Mouse (Mus musculus) c-Kit-positive CD71-positive TER-119-positive erythroid progenitor cells, embryonic 14.5 days (primary cell): ENCODE results near the gene Ccser1.

Source experiments
- DNase-seq: peaks from one replicate; pipeline ENCODE4 v3.0.0-alpha.2; 2013; ENCODE audit warnings: low spot score

Ccser1 gene

DNA sequence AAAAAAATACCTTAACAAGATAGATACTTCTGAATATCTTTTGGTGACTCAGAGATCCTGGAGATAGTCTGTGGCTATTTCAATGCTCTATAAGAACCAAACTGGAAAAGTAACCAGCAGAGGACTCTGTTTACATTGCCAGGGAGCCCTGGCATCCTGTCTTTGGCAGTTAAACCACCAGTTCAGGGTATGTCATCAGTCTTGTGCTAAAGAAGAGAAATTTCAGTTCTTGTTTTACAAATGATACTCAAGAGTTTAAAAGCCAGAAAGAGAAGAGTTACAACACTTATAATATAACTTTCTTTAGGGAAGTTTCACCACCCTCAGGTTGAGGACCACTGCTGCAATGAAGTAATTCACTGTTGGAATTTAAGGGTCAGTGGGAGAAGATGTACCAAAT lies 258.0 kb downstream of the Ccser1 start:
- DNase-seq: no peak

DNA sequence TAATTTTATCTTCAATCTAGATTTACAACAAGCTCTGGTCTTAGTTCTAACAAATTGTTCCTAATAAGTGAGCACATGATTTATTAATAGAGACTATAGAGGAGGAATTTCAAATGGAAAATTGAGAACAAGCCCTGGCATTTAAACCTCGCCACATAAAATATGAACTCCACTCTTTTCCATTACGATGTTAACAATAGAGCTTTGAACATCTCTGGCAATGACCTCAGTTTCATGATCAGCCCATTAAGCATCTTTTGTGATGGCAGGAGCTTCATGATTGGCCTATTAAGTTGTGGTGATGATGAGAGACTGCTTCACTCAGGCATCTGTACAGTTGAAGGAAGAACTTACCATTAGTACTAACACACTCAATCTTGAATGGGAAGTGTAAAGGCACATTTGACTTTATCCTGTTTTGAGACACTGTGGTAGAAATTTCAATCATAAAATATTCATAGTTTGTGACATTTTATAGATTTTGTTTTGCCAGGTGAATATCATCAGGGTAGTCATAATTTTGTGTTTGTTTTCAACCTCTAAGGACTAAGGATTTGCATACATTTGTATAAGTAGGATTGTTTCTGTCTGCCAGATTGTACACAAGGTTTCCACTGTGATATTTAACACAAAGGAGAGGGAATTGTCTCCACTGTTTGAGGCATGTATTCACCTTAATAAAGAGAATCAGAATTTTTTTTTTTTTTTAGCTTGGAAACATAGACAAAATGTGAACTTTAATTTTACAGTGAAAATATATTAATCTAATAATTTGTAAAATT lies 291.4 kb downstream of the Ccser1 start:
- no peak for DNase-seq

DNA sequence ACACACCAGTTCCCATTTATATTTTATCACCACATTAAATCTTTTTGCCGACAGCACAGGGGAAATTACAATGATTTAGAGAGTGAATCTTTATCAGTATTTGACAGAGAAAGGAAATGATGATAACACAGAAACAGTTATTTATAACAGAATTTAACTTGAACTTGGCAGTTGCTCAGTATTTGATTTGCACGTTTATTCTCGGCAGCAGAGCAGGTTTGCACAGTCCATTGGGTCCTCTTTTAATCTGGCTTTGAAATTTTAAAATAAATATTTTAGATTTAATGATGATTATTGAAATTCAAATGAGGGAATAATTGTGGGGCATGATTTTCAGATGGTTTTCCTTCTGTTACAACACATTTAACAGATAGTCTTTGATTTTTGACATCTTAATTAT lies 305.2 kb downstream of the Ccser1 start:
- no peak for DNase-seq

DNA sequence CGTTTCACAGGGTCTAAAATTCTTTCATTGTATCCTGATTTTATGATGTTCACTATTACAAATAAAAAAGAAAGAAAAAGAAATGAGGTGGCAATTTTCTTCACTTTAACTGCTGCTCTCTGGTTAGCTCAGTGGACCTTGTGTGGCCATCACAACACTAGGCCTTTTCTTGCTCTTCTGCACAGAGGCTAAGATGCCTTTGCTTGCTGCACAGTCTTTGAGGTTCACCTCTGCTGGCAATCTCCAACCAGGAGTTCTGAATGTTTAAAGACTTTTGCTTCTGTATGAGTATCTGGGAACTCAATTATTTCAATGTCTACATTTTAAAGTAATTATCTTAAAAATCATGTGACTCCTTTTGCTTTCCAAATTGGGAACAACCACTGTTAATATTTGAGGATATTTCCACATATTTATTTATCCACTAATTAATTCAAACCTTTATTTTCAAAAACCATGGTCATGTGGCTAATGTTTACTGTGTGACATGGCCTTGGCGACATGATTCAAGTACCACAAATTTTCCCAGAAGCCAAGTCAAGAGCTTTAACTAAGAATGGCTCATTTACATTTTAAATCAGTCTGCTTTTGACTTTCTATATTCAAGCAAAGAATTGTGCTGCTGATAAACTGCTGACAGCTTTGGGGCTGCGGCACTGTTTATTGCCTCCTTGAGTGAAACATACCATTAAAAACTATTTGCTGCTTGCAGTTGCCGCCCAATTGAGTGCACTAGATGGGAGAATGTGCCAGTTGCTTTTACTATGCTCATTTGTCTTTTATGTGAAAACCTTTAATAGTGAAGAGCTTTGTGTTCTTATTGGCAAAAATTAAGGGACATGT lies 312.1 kb downstream of the Ccser1 start:
- DNase-seq: no peak

DNA sequence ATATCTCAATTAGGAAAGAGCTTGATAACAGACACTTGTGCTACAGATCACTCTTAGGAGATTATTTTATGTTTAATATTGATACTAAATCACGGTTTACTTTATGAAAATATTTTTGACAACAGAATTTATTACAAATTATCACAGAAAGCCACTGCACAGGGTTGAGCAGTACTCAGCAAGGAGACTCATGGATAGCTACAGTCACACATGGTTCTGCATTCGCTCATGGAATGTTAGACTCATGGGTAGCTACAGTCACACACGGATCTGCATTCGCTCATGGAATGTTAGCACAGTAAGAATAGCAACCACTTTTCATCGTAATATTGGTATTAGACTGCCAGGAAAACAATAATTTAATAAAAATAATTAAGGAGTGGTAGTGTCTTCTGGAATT lies 313.3 kb downstream of the Ccser1 start:
- no peak for DNase-seq

DNA sequence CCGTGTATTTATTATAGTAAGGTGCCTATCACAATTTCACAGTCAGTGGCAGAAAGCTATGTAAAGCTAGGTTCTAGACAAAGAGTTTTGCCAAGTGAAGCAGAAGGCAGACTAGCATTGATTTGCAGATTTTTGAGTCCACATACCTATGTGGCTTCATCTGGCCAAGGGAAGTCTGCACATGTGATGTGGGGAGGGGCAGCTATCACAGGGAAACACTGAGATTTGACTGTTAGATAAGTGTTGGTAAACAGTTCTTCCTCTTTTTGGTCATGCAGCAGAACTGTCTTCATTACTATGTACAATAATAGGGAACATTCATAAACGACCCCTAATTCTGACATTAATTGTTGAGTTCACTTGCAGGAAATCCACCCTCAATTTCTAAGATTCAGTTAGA lies 335.2 kb downstream of the Ccser1 start:
- DNase-seq: no peak

DNA sequence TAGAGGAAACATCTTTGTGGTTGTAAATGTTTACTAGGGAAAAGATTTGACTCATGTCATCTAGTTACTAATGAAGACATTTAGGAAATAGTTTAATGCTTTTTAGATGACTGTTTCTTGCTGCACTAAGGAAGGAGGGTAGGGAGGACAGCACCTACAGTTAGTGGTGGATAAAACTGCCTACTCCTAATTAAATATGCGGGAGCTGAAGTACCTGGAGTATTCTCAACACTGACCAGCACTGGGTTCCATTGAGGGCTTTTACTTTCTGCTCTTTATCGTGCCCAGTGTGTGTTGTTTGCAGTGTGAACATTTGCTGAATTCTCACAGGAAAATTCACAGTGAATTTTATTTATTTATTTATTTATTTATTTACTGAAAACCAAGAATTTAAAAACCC lies 341.5 kb downstream of the Ccser1 start:
- no peak for DNase-seq

DNA sequence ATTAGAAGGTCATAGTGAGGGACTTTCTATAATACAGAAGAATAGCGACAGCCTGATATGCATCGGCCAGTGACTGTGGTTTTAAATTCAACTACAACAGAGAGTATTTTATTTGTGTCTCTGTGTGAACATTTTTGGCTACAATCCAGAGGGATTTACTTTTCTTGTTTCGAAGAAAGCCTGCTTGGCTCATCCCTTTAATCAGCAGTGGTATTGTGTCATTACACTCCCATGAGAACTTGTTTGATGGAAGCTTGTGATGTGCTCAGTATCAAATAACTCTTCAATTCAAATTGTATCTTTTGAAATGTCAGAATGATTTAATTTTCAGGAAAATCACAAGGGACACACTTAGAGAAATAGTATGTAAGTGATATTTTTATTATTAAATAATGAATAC lies 342.0 kb downstream of the Ccser1 start:
- DNase-seq: no peak

DNA sequence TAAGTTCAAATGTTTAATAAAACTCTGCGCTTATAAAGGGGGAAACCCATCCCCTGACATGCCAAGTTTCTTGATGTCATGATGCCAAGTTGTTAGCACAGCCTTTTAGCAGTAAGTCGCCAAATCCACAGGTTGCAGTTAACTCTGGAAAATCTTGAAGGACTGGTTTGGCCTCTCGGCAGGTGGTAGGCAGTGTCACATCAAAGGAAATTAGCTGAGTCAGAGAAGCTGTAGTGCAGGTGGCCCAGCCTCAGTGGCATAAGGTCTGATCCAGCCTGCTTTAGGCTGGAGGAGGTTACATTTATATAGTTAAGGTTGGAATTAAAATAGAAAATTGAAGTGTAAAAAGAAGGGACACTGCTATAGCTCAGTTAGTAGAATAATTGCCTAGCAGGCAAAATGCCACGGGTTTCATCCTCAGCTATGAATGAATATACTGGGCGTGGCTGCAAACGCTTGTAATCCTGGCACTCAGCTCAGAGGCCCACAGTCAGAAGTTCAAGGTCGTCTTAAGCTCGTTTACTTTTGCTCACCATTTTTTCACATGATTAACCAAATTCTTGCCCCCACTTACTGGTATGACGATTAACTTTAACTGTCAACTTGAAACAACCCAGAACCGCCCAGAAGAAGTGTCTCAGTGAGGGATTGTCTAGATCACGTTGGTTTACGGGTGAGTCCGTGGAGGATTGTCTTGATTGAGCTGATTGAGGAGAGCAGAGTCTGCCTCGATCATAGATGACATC lies 343.8 kb downstream of the Ccser1 start:
- no peak for DNase-seq

DNA sequence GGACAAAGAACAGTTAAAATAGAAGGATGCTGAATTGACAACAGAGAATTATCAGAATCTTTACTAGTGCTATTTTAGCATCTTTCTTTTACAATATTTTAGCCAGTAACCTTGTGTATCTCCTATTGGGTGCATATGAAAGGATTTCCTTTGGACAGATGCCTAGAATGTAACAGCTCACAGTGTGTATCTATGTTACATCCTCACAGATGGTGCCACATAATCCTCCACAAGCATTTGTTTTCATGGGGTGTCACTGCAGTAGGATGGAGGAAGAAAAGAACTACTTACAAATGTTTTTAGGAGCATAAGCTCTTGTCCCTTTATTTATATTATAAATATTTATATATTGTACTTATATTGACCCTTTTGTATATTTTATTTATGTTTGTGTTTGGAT lies 360.6 kb downstream of the Ccser1 start:
- DNase-seq: no peak

DNA sequence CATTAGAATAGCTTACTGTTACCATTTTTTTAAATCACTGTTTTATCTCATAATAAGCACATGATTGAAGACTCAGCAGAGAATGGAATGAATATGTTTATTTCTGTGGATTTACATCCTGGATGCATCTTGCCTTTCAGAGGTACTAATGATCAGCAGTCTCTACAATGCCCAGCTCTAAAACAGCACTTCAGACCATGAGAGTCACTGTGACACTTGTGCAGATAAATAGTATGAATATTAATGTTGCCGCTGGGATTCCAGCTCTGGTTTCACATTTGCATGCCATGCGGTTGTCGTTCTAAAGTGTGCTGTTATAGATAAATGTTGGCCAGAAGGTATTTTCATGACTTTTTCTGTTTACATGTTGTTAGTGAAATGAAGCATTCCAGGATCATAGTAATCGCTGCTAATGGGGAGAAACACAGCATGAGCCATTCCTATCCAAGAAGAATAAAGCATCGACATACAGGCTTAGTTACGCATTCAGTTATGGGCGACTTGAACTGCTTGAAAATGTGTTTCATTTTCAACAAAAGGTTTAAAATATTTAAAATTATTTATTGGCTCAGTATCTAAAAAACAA lies 363.4 kb downstream of the Ccser1 start:
- no peak for DNase-seq

DNA sequence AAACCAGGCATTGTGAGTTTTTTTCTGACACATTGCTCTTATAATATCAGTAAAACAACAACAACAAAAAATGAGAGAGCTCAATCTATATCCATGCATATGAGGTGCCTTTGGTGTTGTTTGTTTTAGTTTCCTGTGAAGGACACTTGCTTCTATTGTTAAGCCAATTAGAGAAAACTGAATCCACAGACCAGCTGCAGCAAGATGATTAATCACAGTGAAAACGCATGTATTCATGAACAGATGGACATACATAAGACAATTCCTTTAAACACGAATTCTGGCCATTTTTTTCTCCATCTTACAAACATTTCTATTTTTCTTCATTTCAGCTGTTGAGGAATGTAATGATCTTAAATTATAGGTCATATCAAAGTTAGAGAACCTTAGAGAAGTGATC lies 387.4 kb downstream of the Ccser1 start:
- no peak for DNase-seq

DNA sequence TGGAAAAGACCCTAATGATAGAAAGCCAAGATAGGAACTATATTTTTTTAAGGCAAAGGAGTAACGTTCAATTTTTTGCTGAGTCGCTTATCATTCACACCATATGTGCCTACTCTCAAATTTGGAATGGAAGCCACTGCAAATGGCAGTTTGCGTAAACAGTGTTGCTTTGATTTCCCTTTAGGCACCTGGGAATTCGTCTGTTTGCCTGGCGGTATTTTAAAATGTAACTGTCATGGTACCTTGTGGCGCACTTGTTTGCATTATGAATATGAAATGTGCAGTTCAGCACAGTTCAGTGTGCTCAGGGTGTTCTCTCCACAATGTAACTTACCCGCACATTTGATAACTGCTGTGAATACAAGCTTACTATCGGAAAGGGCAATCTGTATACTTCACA lies 387.8 kb downstream of the Ccser1 start:
- no peak for DNase-seq

DNA sequence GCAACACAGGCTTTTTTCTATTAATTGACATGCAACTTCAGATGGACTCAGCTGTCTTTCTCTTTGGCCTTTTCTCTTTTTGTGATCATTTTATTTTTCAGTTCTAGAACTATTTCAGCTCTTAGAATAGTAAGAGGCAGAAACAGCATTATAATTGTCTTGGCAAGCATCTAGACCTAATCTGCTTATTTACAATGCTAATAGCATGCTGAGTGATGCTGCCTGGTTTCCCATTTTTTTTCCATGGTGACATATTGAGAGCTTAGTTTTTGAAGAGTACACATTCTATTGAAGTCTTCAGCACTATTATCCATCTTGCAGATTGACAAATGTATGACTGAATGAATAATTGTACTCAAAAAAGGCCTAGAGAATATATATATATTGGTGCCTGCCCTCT lies 401.6 kb downstream of the Ccser1 start:
- no peak for DNase-seq

DNA sequence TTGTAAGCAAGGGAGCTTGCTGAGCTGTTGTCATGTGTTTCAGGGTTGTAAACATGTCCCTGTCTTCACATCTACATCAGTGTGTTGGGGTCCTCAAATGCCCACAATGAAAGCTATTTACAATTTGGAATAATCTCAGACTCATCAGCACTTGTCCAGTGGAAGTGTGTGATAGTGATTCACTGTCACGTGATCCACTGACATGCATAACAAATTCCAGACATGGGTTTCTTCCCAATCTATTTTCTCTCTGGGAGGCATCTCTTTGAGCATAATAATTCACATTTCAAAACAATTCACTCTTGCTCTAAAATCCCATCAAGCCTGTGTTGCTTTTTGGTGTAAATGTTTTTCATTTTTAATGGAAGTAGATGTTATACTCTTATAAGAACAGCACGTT lies 408.9 kb downstream of the Ccser1 start:
- DNase-seq: no peak

DNA sequence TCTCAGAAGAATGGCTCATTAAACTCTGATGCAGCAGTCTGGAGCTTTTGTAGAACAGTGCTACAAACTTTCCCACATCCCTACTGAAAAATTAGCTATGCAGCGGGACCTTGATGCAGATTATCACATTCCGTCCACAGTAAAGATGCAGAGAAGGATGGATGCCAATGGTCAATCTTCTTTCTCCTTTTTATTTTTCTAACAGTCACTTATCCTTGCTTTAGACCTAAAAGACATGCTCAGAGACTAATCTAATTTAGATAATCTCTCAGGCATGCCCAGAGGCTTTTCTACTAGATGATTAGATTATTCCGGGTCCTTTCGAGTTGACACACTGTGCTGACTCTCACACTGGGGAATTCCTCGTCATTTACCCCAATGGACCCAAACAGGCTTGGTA lies 421.8 kb downstream of the Ccser1 start:
- no peak for DNase-seq

DNA sequence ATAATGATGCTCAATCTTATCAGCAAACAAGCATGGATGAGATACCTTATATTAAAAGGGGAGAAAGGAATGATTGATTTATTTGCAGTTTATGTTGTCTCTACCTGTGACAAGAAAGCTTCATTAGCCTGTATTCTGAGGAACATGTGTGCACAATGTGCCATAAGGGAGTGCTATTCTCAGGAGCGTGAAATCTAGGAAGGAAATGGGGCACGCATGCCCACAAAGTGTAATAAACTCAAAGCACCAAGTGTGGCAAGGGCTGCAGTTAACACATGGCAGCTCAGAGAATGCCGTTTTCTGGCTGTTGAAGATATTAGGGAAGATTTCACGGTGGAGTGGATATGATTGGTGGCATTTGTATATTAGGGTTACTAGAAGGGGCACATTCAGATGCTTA lies 434.8 kb downstream of the Ccser1 start:
- DNase-seq: no peak

DNA sequence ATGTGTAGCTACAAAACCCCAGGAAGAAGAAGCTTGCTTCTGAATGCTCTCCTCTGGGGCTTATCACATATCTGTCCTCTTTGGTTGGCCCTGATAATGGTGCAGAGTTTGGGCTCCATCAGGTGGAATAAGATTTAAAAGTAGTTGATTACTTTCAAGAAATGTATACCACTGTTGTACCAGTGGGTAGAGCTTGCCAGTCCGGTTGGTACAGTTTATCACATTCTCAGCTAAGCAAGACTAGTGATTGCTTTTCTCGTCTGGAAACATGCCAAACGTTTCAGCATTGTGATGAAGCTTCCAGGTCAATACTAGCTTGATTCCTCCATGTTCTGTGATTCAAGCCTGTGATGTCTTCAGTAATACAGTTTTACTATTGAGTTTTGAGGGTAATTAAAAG lies 441.6 kb downstream of the Ccser1 start:
- no peak for DNase-seq

DNA sequence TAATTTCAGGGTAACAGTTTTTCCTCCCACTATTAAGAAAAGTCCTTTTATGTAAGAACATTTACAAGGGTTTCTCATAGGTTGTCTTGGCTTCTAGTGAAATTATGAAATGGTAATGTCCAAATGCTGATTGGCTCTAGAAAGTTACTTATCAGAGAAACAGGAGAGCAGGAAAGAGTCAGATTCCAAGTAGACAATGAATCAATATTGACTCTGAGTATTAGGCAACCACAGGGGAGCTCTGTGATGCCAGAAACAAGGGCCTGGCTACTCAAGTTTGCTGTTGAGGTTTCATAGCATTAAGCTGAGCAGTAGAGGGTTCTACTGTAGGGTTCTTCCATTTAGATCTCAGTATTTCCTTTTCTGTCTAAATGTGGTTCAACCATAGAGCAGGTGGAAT lies 481.3 kb downstream of the Ccser1 start:
- DNase-seq: no peak

DNA sequence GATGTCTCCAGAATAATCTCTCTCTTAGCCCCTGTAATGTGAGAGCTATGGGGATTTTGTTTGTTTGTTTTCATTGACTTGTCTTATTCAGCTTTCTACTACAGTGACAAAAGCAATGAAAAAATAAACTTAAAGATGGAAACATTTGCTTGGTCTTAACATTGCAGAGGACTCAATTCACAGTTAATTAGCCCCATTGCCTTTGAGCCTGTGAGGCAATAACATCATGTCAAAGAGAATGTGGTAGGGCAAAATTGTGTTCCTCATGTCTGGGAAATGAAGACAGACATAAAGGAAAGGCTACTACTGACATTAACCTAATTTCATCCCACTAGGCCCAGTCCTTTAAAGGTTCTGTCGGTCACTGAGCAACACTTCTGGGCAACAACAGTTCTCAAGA lies 484.4 kb downstream of the Ccser1 start:
- DNase-seq: no peak

DNA sequence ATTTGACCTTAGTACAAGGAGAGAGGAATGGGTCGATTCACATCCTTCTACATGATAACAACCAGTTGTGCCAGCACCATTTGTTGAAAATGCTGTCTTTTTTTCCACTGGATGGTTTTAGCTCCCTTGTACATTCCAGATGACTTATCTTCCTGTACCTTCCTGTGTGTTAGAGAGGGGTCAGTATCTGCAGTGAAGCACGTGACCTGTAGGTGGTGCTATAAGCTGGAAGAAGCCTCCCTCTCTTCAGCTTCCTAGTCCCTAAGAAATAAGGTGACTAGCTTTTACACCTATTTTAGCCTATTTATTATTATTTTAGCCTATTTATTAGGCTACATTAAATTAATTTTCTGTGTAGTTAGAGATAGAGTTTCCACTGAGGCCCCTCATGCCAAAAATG lies 506.9 kb downstream of the Ccser1 start:
- DNase-seq: no peak

DNA sequence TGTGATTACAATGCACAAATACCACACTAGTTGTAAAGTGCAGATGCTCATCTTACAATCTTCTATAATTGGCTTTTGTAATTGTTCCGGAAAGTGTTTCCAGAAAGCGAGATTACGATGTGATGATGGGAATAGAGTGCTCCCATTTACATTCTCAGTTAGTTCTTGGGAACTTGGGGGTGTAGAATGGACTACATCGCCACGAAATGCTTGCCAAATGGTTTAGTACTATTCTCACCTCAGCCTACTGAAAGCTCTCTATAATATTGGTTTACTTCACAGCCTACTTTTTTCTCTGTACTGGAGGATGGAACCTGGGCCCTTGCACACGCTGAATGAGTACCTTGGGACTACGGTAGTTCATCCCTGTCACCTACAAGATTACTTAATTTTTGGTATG lies 522.9 kb downstream of the Ccser1 start:
- no peak for DNase-seq

DNA sequence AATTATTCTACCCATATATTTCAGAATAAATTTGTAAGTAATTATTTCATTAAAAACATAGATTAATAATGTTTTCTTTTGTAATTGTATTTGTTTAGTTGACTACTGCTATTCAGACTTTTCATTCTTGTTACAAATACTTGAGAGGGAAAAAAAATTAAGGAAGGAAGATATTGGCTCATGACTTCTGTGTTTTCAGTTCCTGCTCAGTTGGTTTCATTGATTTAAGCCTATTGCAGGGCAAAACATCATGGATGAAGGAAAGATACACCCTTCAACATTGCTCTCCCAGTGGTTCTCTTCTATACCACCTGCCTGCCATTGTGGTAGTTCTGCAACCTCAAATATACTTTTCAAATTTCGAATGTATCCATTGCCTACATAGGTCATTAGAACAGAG lies 541.1 kb downstream of the Ccser1 start:
- DNase-seq: no peak
